In genomic region chr5:115921990-115922389, GRCm38 (mm10) we compare ENCODE assay signal across 17 mouse cellular contexts.
"Had no signal": no experiment of that assay in that cellular context is flagged by ENCODE, and none has a peak within 500 bp of the region (broad histone marks: within the 10 kb centered on the region; RNA-seq: fewer than 3 reads in every experiment).

No protein-coding gene starts in this region.

- H3K9me3 ChIP-seq: limb, embryonic 12.5 days; limb, embryonic 15.5 days; midbrain, embryonic 13.5 days; stomach, embryonic 15.5 days had no signal

- H3K4me2 ChIP-seq: limb, embryonic 12.5 days; limb, embryonic 15.5 days; lung, embryonic 14.5 days; midbrain, embryonic 13.5 days; stomach, embryonic 15.5 days had no signal

- ATAC-seq: intestine, postnatal 0 days; lung, postnatal 0 days; midbrain, embryonic 13.5 days; midbrain, embryonic 16.5 days had no signal

- H3K27ac ChIP-seq: kidney, postnatal 0 days; layer of hippocampus, adult 2 months; left cerebral cortex, adult 2 months; limb, embryonic 12.5 days; limb, embryonic 15.5 days; macrophage; midbrain, embryonic 13.5 days; stomach, embryonic 15.5 days had no signal

- H3K4me3 ChIP-seq: layer of hippocampus, adult 2 months; left cerebral cortex, adult 2 months; limb, embryonic 12.5 days; limb, embryonic 15.5 days; midbrain, embryonic 13.5 days; stomach, embryonic 15.5 days had no signal

- H3K9ac ChIP-seq: limb, embryonic 12.5 days; limb, embryonic 15.5 days; lung, embryonic 14.5 days; midbrain, embryonic 13.5 days; stomach, embryonic 15.5 days had no signal

- H3K27me3 ChIP-seq: limb, embryonic 12.5 days; limb, embryonic 15.5 days; midbrain, embryonic 13.5 days; stomach, embryonic 15.5 days had no signal

- DNase-seq: layer of hippocampus, adult 9-11 months; layer of hippocampus, postnatal 36 days; lung, embryonic 14.5 days; right cerebral cortex, postnatal 25 days; spleen, adult 18-20 months; thymus, postnatal 25 days had no signal

- H3K4me1 ChIP-seq: limb, embryonic 12.5 days; limb, embryonic 15.5 days; midbrain, embryonic 13.5 days; stomach, embryonic 15.5 days had no signal
